ENCODE assay signal across 21 mouse cellular contexts in genomic region chr5:73821956-73822545, GRCm38 (mm10).
"Had no signal": no experiment of that assay in that cellular context is flagged by ENCODE, and none has a peak within 500 bp of the region (broad histone marks: within the 10 kb centered on the region; RNA-seq: fewer than 3 reads in every experiment).

No protein-coding gene starts in this region.

- H3K9me3 ChIP-seq: liver, embryonic 13.5 days; midbrain, embryonic 12.5 days; neural tube, embryonic 13.5 days had no signal

- H3K9ac ChIP-seq: liver, embryonic 13.5 days; midbrain, embryonic 12.5 days; neural tube, embryonic 13.5 days had no signal

- H3K27me3 ChIP-seq: liver, embryonic 13.5 days; midbrain, embryonic 12.5 days; neural tube, embryonic 13.5 days had no signal

- DNase-seq: kidney, adult 2 months; kidney, postnatal 25 days; layer of hippocampus, adult 9-11 months; layer of hippocampus, postnatal 36 days; left cerebral cortex, postnatal 4 days; liver, embryonic 13.5 days; lung, adult 2 months; lung, postnatal 14 days; lung, postnatal 4 days; right cerebral cortex, adult 18-20 months; right cerebral cortex, postnatal 14 days; right cerebral cortex, postnatal 4 days; thymus, adult 2 months; thymus, postnatal 25 days had no signal

- H3K4me2 ChIP-seq: liver, embryonic 13.5 days; midbrain, embryonic 12.5 days; neural tube, embryonic 13.5 days had no signal

- H3K4me1 ChIP-seq: liver, embryonic 13.5 days; midbrain, embryonic 12.5 days had no signal

- H3K4me3 ChIP-seq: layer of hippocampus, adult 2 months; liver, embryonic 13.5 days; midbrain, embryonic 12.5 days; myocyte; neural tube, embryonic 13.5 days had no signal

- ATAC-seq: intestine, embryonic 16.5 days; midbrain, embryonic 16.5 days had no signal

- H3K36me3 ChIP-seq: liver, embryonic 13.5 days; midbrain, embryonic 12.5 days; neural tube, embryonic 13.5 days had no signal

- H3K27ac ChIP-seq: layer of hippocampus, adult 2 months; liver, embryonic 13.5 days; midbrain, embryonic 12.5 days; neural tube, embryonic 13.5 days; stomach, postnatal 0 days had no signal
